Mouse (Mus musculus): ENCODE measurements around the gene Pcsk1n. TPM values are rescaled to one million over a fixed set of nuclear protein-coding genes. Genes with fewer than 3 reads are reported as not detected.

Gene Pcsk1n
- total RNA-seq, 1 experiment = 10.5 TPM

DNA sequence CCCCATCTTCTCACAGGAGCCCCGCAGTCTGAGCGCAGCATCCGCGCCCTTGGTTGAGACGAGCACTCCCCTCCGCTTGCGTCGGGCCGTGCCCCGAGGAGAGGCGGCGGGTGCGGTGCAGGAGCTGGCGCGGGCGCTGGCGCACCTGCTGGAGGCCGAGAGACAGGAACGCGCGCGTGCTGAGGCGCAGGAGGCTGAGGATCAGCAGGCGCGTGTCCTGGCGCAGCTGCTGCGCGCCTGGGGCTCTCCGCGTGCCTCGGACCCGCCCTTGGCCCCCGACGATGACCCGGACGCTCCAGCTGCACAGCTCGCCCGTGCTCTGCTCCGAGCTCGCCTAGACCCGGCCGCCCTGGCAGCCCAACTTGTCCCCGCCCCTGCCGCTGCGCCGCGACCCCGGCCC is 2.4 kb downstream of the Pcsk1n start:
- Histone ChIP-seq H3K27ac (ENCODE audit: insufficient read depth, low read depth, low read length, poor library complexity, severe bottlenecking) (no peak overlapping the region), H3K4me3 (ENCODE audit: insufficient read depth in 1 of 2, low read depth in 1 of 2, low read length in 2 of 2, poor library complexity in 1 of 2, severe bottlenecking in 1 of 2) (peak overlapping the region; percentile 64 to 70), H3K4me1 (ENCODE audit: control insufficient read depth in 2 of 2, insufficient read depth in 2 of 2, low read length in 2 of 2, poor library complexity in 1 of 2) (peaks cover 7 to 12% of the 10 kb centered on the region in 2 experiments; a peak in 3 of 4 replicates), H3K36me3 (ENCODE audit: control insufficient read depth, insufficient read depth, low read length, poor library complexity, severe bottlenecking) (peaks cover 10% of the 10 kb centered on the region), H3K9me3 (ENCODE audit: control insufficient read depth, insufficient read depth, low read depth, low read length) (no peaks in the 10 kb centered on the region), H3K9ac (ENCODE audit: insufficient read depth, low read depth, low read length, poor library complexity, severe bottlenecking) (peak overlapping the region; percentile 79; the same call in 1 of the 2 replicates)
- no peak for DNase-seq (ENCODE audit: low read depth, low spot score)
- no peak for TF ChIP-seq CHD2 (IDR thresholded peaks at IDR 0.05; ENCODE audit: low read depth, low read length)
- TF ChIP-seq MAFK (IDR thresholded peaks at IDR 0.05; ENCODE audit: insufficient read depth, low read depth, low read length) = no peak
- TF ChIP-seq ZC3H11A (IDR thresholded peaks at IDR 0.05; ENCODE audit: borderline replicate concordance, low read depth, low read length) = no peak
- TF ChIP-seq HCFC1 (IDR thresholded peaks at IDR 0.05; ENCODE audit: borderline replicate concordance, insufficient read depth, low read length) = no peak
- TF ChIP-seq ZNF384 (IDR thresholded peaks at IDR 0.05; ENCODE audit: low read depth, low read length) = no peak
- in situ Hi-C loops (cut with MboI; ENCODE audit: low sequenced_read_pairs in 2 of 2, unreplicated experiment in 2 of 2) = loop anchor here (5.0 to 10.0 kb wide), 2 partner anchors 90 to 93 kb away; partner anchors contain the start of gene Glod5 (in 1 of the 2)

DNA sequence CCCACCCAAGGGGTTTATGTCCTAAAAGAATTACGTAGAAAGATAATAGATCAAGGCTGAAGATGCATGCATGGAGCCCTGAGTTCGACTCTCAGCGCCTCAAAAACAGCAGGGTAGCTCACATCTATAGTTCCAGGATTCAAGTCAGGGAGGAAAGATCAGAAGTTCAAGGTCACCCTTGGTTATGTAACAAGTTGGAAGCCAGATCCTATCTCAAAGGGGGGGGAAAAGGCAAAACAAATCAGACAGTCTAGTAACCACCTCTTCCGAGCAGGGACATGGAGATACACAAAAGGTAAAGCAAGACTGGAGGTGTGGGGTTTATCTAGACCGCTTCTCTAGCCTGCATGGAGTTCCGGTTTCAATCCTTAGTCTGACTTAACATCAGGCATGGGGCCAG is 6.6 kb downstream of the Pcsk1n start:
- peak overlapping the region; percentile 67 to 84; a peak in 3 of 4 replicates for H3K4me3 ChIP-seq (ENCODE audit: insufficient read depth in 1 of 2, low read depth in 1 of 2, low read length in 2 of 2, poor library complexity in 1 of 2, severe bottlenecking in 1 of 2)
- H3K4me1 ChIP-seq (ENCODE audit: control insufficient read depth in 2 of 2, insufficient read depth in 2 of 2, low read length in 2 of 2, poor library complexity in 1 of 2) = peaks cover 0 to 13% of the 10 kb centered on the region in 2 experiments; a peak in 3 of 4 replicates
- in situ Hi-C loops (cut with MboI; ENCODE audit: low sequenced_read_pairs in 2 of 2, unreplicated experiment in 2 of 2) = loop anchor here in 1 of 2 experiments (10.0 kb wide), 1 partner anchor 89 kb away; the partner anchor contains the start of gene Glod5
- H3K9me3 ChIP-seq (ENCODE audit: control insufficient read depth, insufficient read depth, low read depth, low read length) = no peaks in the 10 kb centered on the region
- H3K36me3 ChIP-seq (ENCODE audit: control insufficient read depth, insufficient read depth, low read length, poor library complexity, severe bottlenecking) = peaks cover 23% of the 10 kb centered on the region
- peak overlapping the region; percentile 53; the same call in 1 of the 2 replicates for H3K27ac ChIP-seq (ENCODE audit: insufficient read depth, low read depth, low read length, poor library complexity, severe bottlenecking)
- no peak for TF ChIP-seq MAFK (IDR thresholded peaks at IDR 0.05; ENCODE audit: insufficient read depth, low read depth, low read length)
- no peak for TF ChIP-seq ZNF384 (IDR thresholded peaks at IDR 0.05; ENCODE audit: low read depth, low read length)
- TF ChIP-seq ZC3H11A (IDR thresholded peaks at IDR 0.05; ENCODE audit: borderline replicate concordance, low read depth, low read length) = no peak
- no peak for TF ChIP-seq CHD2 (IDR thresholded peaks at IDR 0.05; ENCODE audit: low read depth, low read length)
- no peak for TF ChIP-seq HCFC1 (IDR thresholded peaks at IDR 0.05; ENCODE audit: borderline replicate concordance, insufficient read depth, low read length)
- peak overlapping the region; percentile 42; the same call in 1 of the 2 replicates for H3K9ac ChIP-seq (ENCODE audit: insufficient read depth, low read depth, low read length, poor library complexity, severe bottlenecking)
- no peak for DNase-seq (ENCODE audit: low read depth, low spot score)

DNA sequence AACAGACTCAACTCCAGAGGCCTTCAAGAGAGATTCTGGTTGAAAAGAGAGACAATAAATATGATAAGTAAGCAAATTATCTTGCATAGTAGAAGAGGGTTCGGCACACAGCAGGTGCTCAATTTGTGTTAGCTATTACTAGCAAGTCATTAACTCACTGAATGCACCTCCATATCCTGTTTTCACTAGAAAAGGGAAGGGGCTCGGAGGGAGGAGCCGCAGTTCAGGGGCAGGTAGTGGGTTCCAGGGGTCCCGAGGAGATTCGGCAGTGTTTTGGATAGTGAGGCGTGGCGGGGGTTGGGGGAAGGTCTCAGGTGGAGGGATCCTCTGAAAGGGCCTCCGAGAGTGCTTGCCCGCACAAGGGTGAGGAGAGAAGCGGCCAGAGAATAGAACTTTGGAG is 7.5 kb downstream of the Pcsk1n start:
- Histone ChIP-seq H3K27ac (ENCODE audit: insufficient read depth, low read depth, low read length, poor library complexity, severe bottlenecking) (peak overlapping the region; percentile 90), H3K9me3 (ENCODE audit: control insufficient read depth, insufficient read depth, low read depth, low read length) (no peaks in the 10 kb centered on the region), H3K9ac (ENCODE audit: insufficient read depth, low read depth, low read length, poor library complexity, severe bottlenecking) (peak overlapping the region; percentile 79; the same call in 1 of the 2 replicates), H3K4me1 (ENCODE audit: control insufficient read depth in 2 of 2, insufficient read depth in 2 of 2, low read length in 2 of 2, poor library complexity in 1 of 2) (peaks cover 0 to 15% of the 10 kb centered on the region in 2 experiments; a peak in 2 of 4 replicates), H3K4me3 (ENCODE audit: insufficient read depth in 1 of 2, low read depth in 1 of 2, low read length in 2 of 2, poor library complexity in 1 of 2, severe bottlenecking in 1 of 2) (peak overlapping the region; percentile 67 to 84), H3K36me3 (ENCODE audit: control insufficient read depth, insufficient read depth, low read length, poor library complexity, severe bottlenecking) (peaks cover 30% of the 10 kb centered on the region)
- TF ChIP-seq ZNF384 (IDR thresholded peaks at IDR 0.05; ENCODE audit: low read depth, low read length) = no peak
- TF ChIP-seq CHD2 (IDR thresholded peaks at IDR 0.05; ENCODE audit: low read depth, low read length) = no peak
- TF ChIP-seq MAFK (IDR thresholded peaks at IDR 0.05; ENCODE audit: insufficient read depth, low read depth, low read length) = no peak
- no peak for TF ChIP-seq ZC3H11A (IDR thresholded peaks at IDR 0.05; ENCODE audit: borderline replicate concordance, low read depth, low read length)
- TF ChIP-seq HCFC1 (IDR thresholded peaks at IDR 0.05; ENCODE audit: borderline replicate concordance, insufficient read depth, low read length) = no peak
- DNase-seq (ENCODE audit: low read depth, low spot score) = no peak
- in situ Hi-C loops (cut with MboI; ENCODE audit: low sequenced_read_pairs in 2 of 2, unreplicated experiment in 2 of 2) = loop anchor here in 1 of 2 experiments (10.0 kb wide), 1 partner anchor 88 kb away; the partner anchor contains the start of gene Glod5

DNA sequence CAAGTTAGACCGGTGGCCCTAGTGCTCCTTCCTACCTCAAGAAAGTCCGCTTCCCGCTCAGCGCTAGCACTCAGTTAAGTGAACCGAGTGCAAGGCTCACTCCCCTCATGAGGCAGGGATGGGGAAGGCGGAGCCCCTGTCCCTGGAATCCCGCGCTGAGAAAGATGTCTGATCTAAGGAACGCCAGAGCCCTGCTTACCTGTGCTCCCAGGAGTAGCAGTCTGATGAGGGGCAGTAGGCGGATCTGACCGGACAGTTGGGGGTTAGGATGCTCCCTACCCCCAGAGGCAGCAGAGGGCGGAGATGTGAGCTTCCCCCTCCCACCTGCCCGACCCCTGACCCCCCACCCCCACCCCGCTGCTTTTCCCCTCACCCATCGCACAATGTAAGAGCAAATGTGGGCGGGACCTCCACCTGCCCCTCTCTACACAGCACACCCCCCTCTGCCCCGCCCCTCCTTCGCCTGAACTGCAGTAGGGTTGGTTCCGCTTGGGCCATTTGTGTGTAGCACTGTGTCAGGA is 8.7 kb downstream of the Pcsk1n start, which contains the start of gene Eras:
Eras (minus strand) TSS at position 338 of the 521 bp plus-strand sequence.
- Histone ChIP-seq H3K4me1 (ENCODE audit: control insufficient read depth in 2 of 2, insufficient read depth in 2 of 2, low read length in 2 of 2, poor library complexity in 1 of 2) (peaks cover 0 to 14% of the 10 kb centered on the region in 2 experiments; a peak in 2 of 4 replicates), H3K27ac (ENCODE audit: insufficient read depth, low read depth, low read length, poor library complexity, severe bottlenecking) (peak within 1 kb of the TSS; percentile 90), H3K4me3 (ENCODE audit: insufficient read depth in 1 of 2, low read depth in 1 of 2, low read length in 2 of 2, poor library complexity in 1 of 2, severe bottlenecking in 1 of 2) (peak within 1 kb of the TSS; percentile 67 to 84), H3K36me3 (ENCODE audit: control insufficient read depth, insufficient read depth, low read length, poor library complexity, severe bottlenecking) (peaks cover 28% of the 10 kb centered on the region), H3K9ac (ENCODE audit: insufficient read depth, low read depth, low read length, poor library complexity, severe bottlenecking) (peak within 1 kb of the TSS; percentile 79), H3K9me3 (ENCODE audit: control insufficient read depth, insufficient read depth, low read depth, low read length) (no peaks in the 10 kb centered on the region)
- in situ Hi-C loops (cut with MboI; ENCODE audit: low sequenced_read_pairs in 2 of 2, unreplicated experiment in 2 of 2) = loop anchor here in 1 of 2 experiments (10.0 kb wide), 1 partner anchor 86 kb away; the partner anchor contains the start of gene Glod5
- no peak for DNase-seq (ENCODE audit: low read depth, low spot score)
- no peak for TF ChIP-seq CHD2 (IDR thresholded peaks at IDR 0.05; ENCODE audit: low read depth, low read length)
- no peak for TF ChIP-seq HCFC1 (IDR thresholded peaks at IDR 0.05; ENCODE audit: borderline replicate concordance, insufficient read depth, low read length)
- no peak for TF ChIP-seq ZC3H11A (IDR thresholded peaks at IDR 0.05; ENCODE audit: borderline replicate concordance, low read depth, low read length)
- TF ChIP-seq ZNF384 (IDR thresholded peaks at IDR 0.05; ENCODE audit: low read depth, low read length) = no peak
- TF ChIP-seq MAFK (IDR thresholded peaks at IDR 0.05; ENCODE audit: insufficient read depth, low read depth, low read length) = no peak
